In genomic region chr5:75155741-75156553, GRCm38 (mm10) we compare ENCODE assay signal across 8 mouse cellular contexts. TPM values are rescaled to one million over a fixed set of nuclear protein-coding genes. Genes with fewer than 3 reads are reported as not detected.
DNase-seq lines count a peak whose midpoint lies in the region; ATAC-seq and TF ChIP-seq lines count a peak whose summit lies in the region.

No protein-coding gene starts in this region.

- peak; percentile 83 for TF ChIP-seq CTCF in stomach, postnatal 0 days (IDR thresholded peaks at IDR 0.05; ENCODE audit: low read depth)

- peak overlapping the region; percentile 46 for H3K9ac ChIP-seq in forebrain, embryonic 11.5 days (ENCODE audit: low read length)
- peak overlapping the region; percentile 53 for H3K9ac ChIP-seq in heart, embryonic 16.5 days (ENCODE audit: low read length)
- H3K9ac ChIP-seq in liver, embryonic 15.5 days, result no peak overlapping the region; the same call in 1 of the 2 replicates
- peak overlapping the region; percentile 56 for H3K9ac ChIP-seq in neural tube, embryonic 12.5 days
- peak overlapping the region; percentile 64 for H3K9ac ChIP-seq in stomach, postnatal 0 days (ENCODE audit: low read length)

- no peak for TF ChIP-seq EP300 in stomach, postnatal 0 days (optimal IDR thresholded peaks at IDR 0.05)

- H3K27ac ChIP-seq in brown adipose tissue, adult 24 weeks (replicated peaks; ENCODE audit: low read depth, low read length), result no peak overlapping the region
- H3K27ac ChIP-seq in forebrain, embryonic 11.5 days (ENCODE audit: low read depth, low read length), result no peak overlapping the region
- peak overlapping the region; percentile 40; the same call in 1 of the 2 replicates for H3K27ac ChIP-seq in heart, embryonic 16.5 days (ENCODE audit: low read length)
- no peak overlapping the region for H3K27ac ChIP-seq in liver, embryonic 15.5 days (replicated peaks)
- H3K27ac ChIP-seq in neural tube, embryonic 12.5 days, result peak overlapping the region; percentile 15; the same call in 1 of the 2 replicates
- H3K27ac ChIP-seq in stomach, postnatal 0 days (replicated peaks), result peak overlapping the region; percentile 63

- H3K4me3 ChIP-seq in brown adipose tissue, adult 24 weeks (ENCODE audit: insufficient read depth, low read depth, low read length), result peak overlapping the region; percentile 60
- peak overlapping the region; percentile 44 for H3K4me3 ChIP-seq in forebrain, embryonic 11.5 days (ENCODE audit: low read depth, low read length)
- peak overlapping the region; percentile 54 for H3K4me3 ChIP-seq in heart, embryonic 16.5 days (ENCODE audit: low read length)
- peak overlapping the region; percentile 42 for H3K4me3 ChIP-seq in liver, embryonic 15.5 days (replicated peaks)
- peak overlapping the region; percentile 47 for H3K4me3 ChIP-seq in neural tube, embryonic 12.5 days
- H3K4me3 ChIP-seq in stomach, postnatal 0 days (ENCODE audit: low read depth, low read length), result peak overlapping the region; percentile 56

- peak; percentile 74 for DNase-seq in CD4-positive, CD25-positive, alpha-beta regulatory T cell, adult 2 months (ENCODE audit: low read depth, low spot score)
- peak; percentile 93 for DNase-seq in forebrain, embryonic 11.5 days (ENCODE audit: low spot score)
- peak; percentile 89 for DNase-seq in kidney, postnatal 14 days
- peak; percentile 87 for DNase-seq in stomach, postnatal 0 days (ENCODE audit: low spot score)

- ATAC-seq in forebrain, embryonic 11.5 days (replicated peaks; ENCODE audit: low FRiP score), result peak; percentile 76
- ATAC-seq in heart, embryonic 16.5 days (replicated peaks; ENCODE audit: extremely low read depth, insufficient read depth, low FRiP score), result peak; percentile 89
- peak; percentile 70 for ATAC-seq in liver, embryonic 15.5 days (ENCODE audit: insufficient read depth)
- ATAC-seq in neural tube, embryonic 12.5 days (ENCODE audit: low FRiP score, low read depth), result peak; percentile 90
- peak; percentile 82 for ATAC-seq in stomach, postnatal 0 days (ENCODE audit: low FRiP score, low TSS enrichment)

- H3K9me3 ChIP-seq in forebrain, embryonic 11.5 days (ENCODE audit: control insufficient read depth, low read length), result no peaks in the 10 kb centered on the region
- no peaks in the 10 kb centered on the region for H3K9me3 ChIP-seq in heart, embryonic 16.5 days (replicated peaks; ENCODE audit: control insufficient read depth, low read length)
- no peaks in the 10 kb centered on the region for H3K9me3 ChIP-seq in liver, embryonic 15.5 days (replicated peaks)
- no peaks in the 10 kb centered on the region for H3K9me3 ChIP-seq in neural tube, embryonic 12.5 days
- no peaks in the 10 kb centered on the region for H3K9me3 ChIP-seq in stomach, postnatal 0 days (ENCODE audit: control insufficient read depth, low read length)

- H3K4me1 ChIP-seq in brown adipose tissue, adult 24 weeks (ENCODE audit: control insufficient read depth, insufficient read depth, insufficient read length, low read length), result no peaks in the 10 kb centered on the region; the same call in 1 of the 2 replicates
- peaks cover 9% of the 10 kb centered on the region; the same call in 1 of the 2 replicates for H3K4me1 ChIP-seq in forebrain, embryonic 11.5 days (replicated peaks; ENCODE audit: control insufficient read depth, insufficient read depth, low read length)
- peaks cover 13% of the 10 kb centered on the region; the same call in 1 of the 2 replicates for H3K4me1 ChIP-seq in heart, embryonic 16.5 days (ENCODE audit: control insufficient read depth, insufficient read depth, low read length)
- peaks cover 19% of the 10 kb centered on the region for H3K4me1 ChIP-seq in liver, embryonic 15.5 days (replicated peaks)
- H3K4me1 ChIP-seq in neural tube, embryonic 12.5 days, result peaks cover 34% of the 10 kb centered on the region
- H3K4me1 ChIP-seq in stomach, postnatal 0 days (replicated peaks; ENCODE audit: control insufficient read depth, insufficient read depth), result no peaks in the 10 kb centered on the region; the same call in 1 of the 2 replicates

- H3K27me3 ChIP-seq in forebrain, embryonic 11.5 days (ENCODE audit: control insufficient read depth, insufficient read depth, low read length), result peaks cover 47% of the 10 kb centered on the region
- peaks cover 22% of the 10 kb centered on the region for H3K27me3 ChIP-seq in heart, embryonic 16.5 days (ENCODE audit: control insufficient read depth, insufficient read depth, low read length)
- peaks cover 62% of the 10 kb centered on the region for H3K27me3 ChIP-seq in liver, embryonic 15.5 days
- H3K27me3 ChIP-seq in neural tube, embryonic 12.5 days (replicated peaks), result peaks cover 35% of the 10 kb centered on the region
- peaks cover 5% of the 10 kb centered on the region for H3K27me3 ChIP-seq in stomach, postnatal 0 days (ENCODE audit: control insufficient read depth, insufficient read depth, low read length)

- H3K4me2 ChIP-seq in forebrain, embryonic 11.5 days (ENCODE audit: low read depth, low read length, severe bottlenecking), result peak overlapping the region; percentile 59
- H3K4me2 ChIP-seq in heart, embryonic 16.5 days (ENCODE audit: low read depth, low read length), result peak overlapping the region; percentile 83
- peak overlapping the region; percentile 64 for H3K4me2 ChIP-seq in liver, embryonic 15.5 days
- peak overlapping the region; percentile 90 for H3K4me2 ChIP-seq in neural tube, embryonic 12.5 days (replicated peaks)
- peak overlapping the region; percentile 91 for H3K4me2 ChIP-seq in stomach, postnatal 0 days (replicated peaks; ENCODE audit: low read depth)

- WGBS in forebrain, embryonic 11.5 days, result under 1% methylated on average over 52 of the region's 52 CpGs
- WGBS in heart, embryonic 16.5 days, result under 1% methylated on average over 51 of the region's 52 CpGs
- WGBS in liver, embryonic 15.5 days (ENCODE audit: insufficient replicate concordance), result under 1% methylated on average over 51 of the region's 52 CpGs
- WGBS in neural tube, embryonic 12.5 days, result under 1% methylated on average over 52 of the region's 52 CpGs
- under 1% methylated on average over 49 of the region's 52 CpGs for WGBS in stomach, postnatal 0 days

- no peaks in the 10 kb centered on the region for H3K36me3 ChIP-seq in forebrain, embryonic 11.5 days (ENCODE audit: control insufficient read depth, insufficient read depth, low read length)
- no peaks in the 10 kb centered on the region for H3K36me3 ChIP-seq in heart, embryonic 16.5 days (ENCODE audit: control insufficient read depth, insufficient read depth)
- H3K36me3 ChIP-seq in liver, embryonic 15.5 days (replicated peaks), result no peaks in the 10 kb centered on the region
- no peaks in the 10 kb centered on the region for H3K36me3 ChIP-seq in neural tube, embryonic 12.5 days
- H3K36me3 ChIP-seq in stomach, postnatal 0 days (ENCODE audit: control insufficient read depth, insufficient read depth, low read length), result no peaks in the 10 kb centered on the region

RNA-seq across cellular contexts. Expression of gene Pdgfra, which starts 3.9 kb away (rescaled TPM):
- 6.4 and 10.3 TPM in 2 replicates for polyA plus RNA-seq in brown adipose tissue, adult 24 weeks (2012; ENCODE audit: insufficient read depth, insufficient read length, missing spikeins)
- polyA plus RNA-seq in forebrain, embryonic 11.5 days (2014; fragmentation: Nextera tagmentation; extraction: Ambion mirVana), result 21.6 and 24.0 TPM in 2 replicates
- 11.6 and 17.2 TPM in 2 replicates for polyA plus RNA-seq in heart, embryonic 16.5 days (2015; fragmentation: Nextera tagmentation; extraction: Ambion mirVana)
- polyA plus RNA-seq in liver, embryonic 15.5 days (2015; fragmentation: Nextera tagmentation; extraction: Ambion mirVana), result 1.3 and 1.7 TPM in 2 replicates
- polyA plus RNA-seq in neural tube, embryonic 12.5 days (2016; fragmentation: Nextera tagmentation; extraction: Ambion mirVana), result 23.9 and 24.4 TPM in 2 replicates
- 7.9 and 8.5 TPM in 2 replicates for polyA plus RNA-seq in stomach, postnatal 0 days (2015; fragmentation: Nextera tagmentation; extraction: Ambion mirVana)

Comparison
In these comparisons a context has a peak if more than half of its experiments do, and no peak if none do; other contexts are left out.
1. H3K27ac ChIP-seq: peak in heart, embryonic 16.5 days (single experiment), neural tube, embryonic 12.5 days (single experiment) and stomach, postnatal 0 days (single experiment); none in brown adipose tissue, adult 24 weeks (single experiment), forebrain, embryonic 11.5 days (single experiment) and liver, embryonic 15.5 days (single experiment).
2. Peak in every context shown above with its lines, with median percentiles within 50 percentile points of each other: DNase-seq, H3K4me3 ChIP-seq, ATAC-seq and H3K4me2 ChIP-seq.